25 mouse cellular contexts compared by ENCODE assay signal in the genomic region with DNA sequence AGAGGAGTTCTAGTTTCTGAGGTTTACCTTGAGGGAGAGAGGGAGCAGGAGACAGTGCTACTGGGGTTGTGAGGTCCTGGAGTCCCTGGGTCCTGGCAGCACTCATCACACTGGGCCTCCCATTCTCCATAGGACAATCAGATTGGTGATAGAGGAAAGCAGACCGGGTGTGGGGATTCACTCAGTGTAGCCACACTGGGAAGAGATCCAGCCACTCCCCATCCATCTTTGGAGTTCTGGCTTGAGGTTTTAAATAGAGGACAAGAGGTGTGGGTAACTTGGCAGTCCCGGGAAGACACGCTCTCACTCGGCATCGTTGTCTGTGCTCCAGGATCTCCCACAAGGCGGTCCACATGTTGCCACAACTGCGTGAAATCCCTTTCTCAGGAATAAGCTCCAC.
"Had no signal": no experiment of that assay in that cellular context is flagged by ENCODE, and none has a peak within 500 bp of the region (broad histone marks: within the 10 kb centered on the region; RNA-seq: fewer than 3 reads in every experiment).

No protein-coding gene starts in this region.

- H3K4me3 ChIP-seq: forebrain, embryonic 15.5 days; heart, embryonic 10.5 days; heart, embryonic 12.5 days; hindbrain, embryonic 13.5 days; hindbrain, embryonic 15.5 days; kidney, embryonic 15.5 days; limb, embryonic 12.5 days had no signal

- H3K4me1 ChIP-seq: hindbrain, embryonic 13.5 days; hindbrain, embryonic 15.5 days had no signal

- H3K4me2 ChIP-seq: forebrain, embryonic 15.5 days; heart, embryonic 12.5 days; hindbrain, embryonic 13.5 days; hindbrain, embryonic 15.5 days; kidney, embryonic 15.5 days; limb, embryonic 12.5 days had no signal

- H3K9ac ChIP-seq: forebrain, embryonic 15.5 days; forebrain, postnatal 0 days; heart, embryonic 12.5 days; hindbrain, embryonic 13.5 days; hindbrain, embryonic 15.5 days; kidney, embryonic 15.5 days; limb, embryonic 12.5 days had no signal

- DNase-seq: forebrain, postnatal 0 days; gastrocnemius, postnatal 14 days; gastrocnemius, postnatal 36 days; heart, adult 18-20 months; heart, postnatal 10 days; heart, postnatal 36 days; kidney, adult 11 months; kidney, adult 2 months; kidney, adult 9 months; kidney, postnatal 14 days; kidney, postnatal 36 days; layer of hippocampus, adult 9-11 months; layer of hippocampus, postnatal 36 days; left cerebral cortex, postnatal 4 days; liver had no signal

- H3K36me3 ChIP-seq: forebrain, embryonic 15.5 days; heart, embryonic 10.5 days; heart, embryonic 12.5 days; hindbrain, embryonic 13.5 days; hindbrain, embryonic 15.5 days; kidney, embryonic 15.5 days; limb, embryonic 12.5 days had no signal

- H3K27ac ChIP-seq: forebrain, embryonic 15.5 days; heart, embryonic 10.5 days; hindbrain, embryonic 13.5 days; hindbrain, embryonic 15.5 days; hindbrain, postnatal 0 days; kidney, embryonic 15.5 days; kidney, postnatal 0 days; limb, embryonic 12.5 days had no signal

- H3K9me3 ChIP-seq: forebrain, embryonic 15.5 days; heart, embryonic 10.5 days; heart, embryonic 12.5 days; hindbrain, embryonic 13.5 days; hindbrain, embryonic 15.5 days; kidney, embryonic 15.5 days; limb, embryonic 12.5 days had no signal

- H3K27me3 ChIP-seq: forebrain, embryonic 15.5 days; heart, embryonic 12.5 days; hindbrain, embryonic 13.5 days; hindbrain, embryonic 15.5 days; kidney, embryonic 15.5 days; limb, embryonic 12.5 days had no signal

- ATAC-seq: forebrain, embryonic 15.5 days; forebrain, postnatal 0 days; hindbrain, postnatal 0 days; intestine, embryonic 16.5 days had no signal
